ENCODE assay signal across 37 mouse cellular contexts in genomic region chr14:75697928-75698327, GRCm38 (mm10). TPM values are rescaled to one million over a fixed set of nuclear protein-coding genes. Genes with fewer than 3 reads are reported as not detected.
"Had no signal": no experiment of that assay in that cellular context is flagged by ENCODE, and none has a peak within 500 bp of the region (broad histone marks: within the 10 kb centered on the region; RNA-seq: fewer than 3 reads in every experiment).

No protein-coding gene starts in this region.

- H3K27me3 ChIP-seq: heart, embryonic 12.5 days; hindbrain, embryonic 12.5 days; intestine, embryonic 15.5 days; limb, embryonic 12.5 days; liver, embryonic 13.5 days had no signal

- DNase-seq: gastrocnemius, adult 2 months; gastrocnemius, postnatal 10 days; gastrocnemius, postnatal 25 days; heart, adult 18-20 months; heart, postnatal 10 days; heart, postnatal 4 days; kidney, adult 18-20 months; kidney, adult 8-10 months; kidney, postnatal 10 days; kidney, postnatal 36 days; liver; liver, embryonic 13.5 days had no signal

- H3K9ac ChIP-seq: heart, embryonic 12.5 days; hindbrain, embryonic 12.5 days; hindbrain, embryonic 14.5 days; intestine, embryonic 15.5 days; limb, embryonic 12.5 days; liver, embryonic 13.5 days had no signal

- H3K9me3 ChIP-seq: heart, embryonic 12.5 days; hindbrain, embryonic 10.5 days; intestine, embryonic 15.5 days; limb, embryonic 10.5 days; limb, embryonic 12.5 days; liver, embryonic 13.5 days had no signal

- H3K4me3 ChIP-seq: gastrocnemius, adult 2 months; heart, embryonic 12.5 days; hindbrain, embryonic 10.5 days; hindbrain, embryonic 12.5 days; intestine, embryonic 15.5 days; layer of hippocampus, adult 2 months; left cerebral cortex, adult 2 months; limb, embryonic 10.5 days; limb, embryonic 12.5 days; liver, embryonic 13.5 days had no signal

- H3K4me1 ChIP-seq: heart, embryonic 12.5 days; hindbrain, embryonic 10.5 days; hindbrain, embryonic 12.5 days; intestine, embryonic 15.5 days; limb, embryonic 10.5 days; limb, embryonic 12.5 days; liver, embryonic 13.5 days had no signal

- ATAC-seq: hindbrain, embryonic 16.5 days; inflammation-experienced regulatory T-cells, adult 6 months; intestine, embryonic 15.5 days; intestine, postnatal 0 days had no signal

- H3K4me2 ChIP-seq: heart, embryonic 12.5 days; hindbrain, embryonic 12.5 days; hindbrain, embryonic 14.5 days; intestine, embryonic 15.5 days; limb, embryonic 12.5 days; liver, embryonic 11.5 days; liver, embryonic 13.5 days had no signal

- H3K27ac ChIP-seq: gastrocnemius, adult 2 months; hindbrain, embryonic 10.5 days; hindbrain, embryonic 12.5 days; hindbrain, embryonic 14.5 days; intestine, embryonic 15.5 days; layer of hippocampus, adult 2 months; left cerebral cortex, adult 2 months; limb, embryonic 10.5 days; limb, embryonic 12.5 days; liver, embryonic 13.5 days had no signal

RNA-seq across cellular contexts. Expression of gene Erich6b, which starts 55.9 kb away (rescaled TPM):
- total RNA-seq: gastrocnemius, adult 2 months; gastrocnemius, postnatal 10 days; gastrocnemius, postnatal 25 days; gastrocnemius, postnatal 4 days; granulocyte monocyte progenitor cell, adult 5-6 weeks; heart, adult 18-20 months; heart, postnatal 10 days; heart, postnatal 25 days; heart, postnatal 4 days; layer of hippocampus, adult 2 months; layer of hippocampus, postnatal 10 days; layer of hippocampus, postnatal 25 days; left cerebral cortex, adult 2 months; left cerebral cortex, postnatal 14 days; left cerebral cortex, postnatal 36 days had no signal
- polyA plus RNA-seq: frontal cortex, adult 2 months; heart, embryonic 12.5 days; heart, embryonic 14.5 days; heart, embryonic 16.5 days; hindbrain, embryonic 10.5 days; hindbrain, embryonic 12.5 days; hindbrain, embryonic 14.5 days; hindbrain, embryonic 16.5 days; inflammation-experienced regulatory T-cells, adult 6 months; intestine, embryonic 15.5 days; intestine, postnatal 0 days; kidney, embryonic 14.5 days; limb, embryonic 10.5 days; limb, embryonic 12.5 days; limb, embryonic 14.5 days; liver, embryonic 11.5 days; liver, embryonic 13.5 days had no signal
